Mouse (Mus musculus): ENCODE measurements around the gene Apba2. TPM values are rescaled to one million over a fixed set of nuclear protein-coding genes. Genes with fewer than 3 reads are reported as not detected.
A peak's percentile ranks its signal among the peaks of the same experiment; 100 is the strongest.

Gene Apba2
- polyA plus RNA-seq, 1 experiment from 2014 or later: 7.8 TPM

- 88% methylated on average over 6 of the region's 6 CpGs for WGBS
- no peaks in the 10 kb centered on the region for H3K9me3 ChIP-seq (replicated peaks)
- no peak overlapping the region for H3K27ac ChIP-seq
- H3K36me3 ChIP-seq: no peaks in the 10 kb centered on the region
- H3K4me1 ChIP-seq: no peaks in the 10 kb centered on the region
- no peak overlapping the region for H3K4me3 ChIP-seq
- no peak for DNase-seq (ENCODE audit: low spot score)
- H3K27me3 ChIP-seq (ENCODE audit: low read depth, poor library complexity, severe bottlenecking): no peaks in the 10 kb centered on the region
These were observed 193.4 kb downstream of the Apba2 start for GRCm38 (mm10) chr7:64694937-64695336.

- Histone ChIP-seq H3K27ac (no peak overlapping the region), H3K36me3 (no peaks in the 10 kb centered on the region), H3K27me3 (ENCODE audit: low read depth, poor library complexity, severe bottlenecking) (no peaks in the 10 kb centered on the region), H3K4me1 (no peaks in the 10 kb centered on the region), H3K9me3 (replicated peaks) (no peaks in the 10 kb centered on the region), H3K4me3 (no peak overlapping the region)
- WGBS: 91% methylated on average over 14 of the region's 14 CpGs
- DNase-seq (ENCODE audit: low spot score): no peak
These were observed 195.2 kb downstream of the Apba2 start for GRCm38 (mm10) chr7:64696521-64697281.

- H3K4me1 ChIP-seq: no peaks in the 10 kb centered on the region
- no peaks in the 10 kb centered on the region for H3K9me3 ChIP-seq (replicated peaks)
- 92% methylated on average over 6 of the region's 6 CpGs for WGBS
- no peaks in the 10 kb centered on the region for H3K27me3 ChIP-seq (ENCODE audit: low read depth, poor library complexity, severe bottlenecking)
- no peak overlapping the region for H3K27ac ChIP-seq
- DNase-seq (ENCODE audit: low spot score): no peak
- H3K36me3 ChIP-seq: no peaks in the 10 kb centered on the region
- H3K4me3 ChIP-seq: no peak overlapping the region
These were observed 196.4 kb downstream of the Apba2 start for GRCm38 (mm10) chr7:64697791-64698337.

GRCm38 (mm10) chr7:64704060-64704595, 202.6 kb downstream of the Apba2 start:
- peak; percentile 55 for DNase-seq (ENCODE audit: low spot score)
- H3K4me1 ChIP-seq: no peaks in the 10 kb centered on the region
- H3K4me3 ChIP-seq: no peak overlapping the region
- 75% methylated on average over 5 of the region's 5 CpGs for WGBS
- H3K36me3 ChIP-seq: no peaks in the 10 kb centered on the region
- H3K27ac ChIP-seq: no peak overlapping the region
- H3K9me3 ChIP-seq (replicated peaks): no peaks in the 10 kb centered on the region
- H3K27me3 ChIP-seq (ENCODE audit: low read depth, poor library complexity, severe bottlenecking): no peaks in the 10 kb centered on the region

- Histone ChIP-seq H3K27ac (no peak overlapping the region), H3K9me3 (replicated peaks) (no peaks in the 10 kb centered on the region), H3K4me1 (no peaks in the 10 kb centered on the region), H3K27me3 (ENCODE audit: low read depth, poor library complexity, severe bottlenecking) (no peaks in the 10 kb centered on the region), H3K36me3 (no peaks in the 10 kb centered on the region), H3K4me3 (no peak overlapping the region)
- DNase-seq (ENCODE audit: low spot score): no peak
- WGBS: 87% methylated on average over 4 of the region's 4 CpGs
These were observed 206.7 kb downstream of the Apba2 start for GRCm38 (mm10) chr7:64708176-64708575.

GRCm38 (mm10) chr7:64709520-64710262, 208.2 kb downstream of the Apba2 start:
- WGBS: 90% methylated on average over 13 of the region's 13 CpGs
- Histone ChIP-seq H3K36me3 (no peaks in the 10 kb centered on the region), H3K27ac (no peak overlapping the region), H3K4me1 (no peaks in the 10 kb centered on the region), H3K9me3 (replicated peaks) (no peaks in the 10 kb centered on the region), H3K4me3 (no peak overlapping the region), H3K27me3 (ENCODE audit: low read depth, poor library complexity, severe bottlenecking) (no peaks in the 10 kb centered on the region)
- DNase-seq (ENCODE audit: low spot score): no peak

- Histone ChIP-seq H3K9me3 (replicated peaks) (no peaks in the 10 kb centered on the region), H3K36me3 (no peaks in the 10 kb centered on the region), H3K4me1 (no peaks in the 10 kb centered on the region), H3K27me3 (ENCODE audit: low read depth, poor library complexity, severe bottlenecking) (no peaks in the 10 kb centered on the region), H3K4me3 (no peak overlapping the region), H3K27ac (no peak overlapping the region)
- DNase-seq (ENCODE audit: low spot score): no peak
- WGBS: 76% methylated on average over 2 of the region's 2 CpGs
These were observed 214.8 kb downstream of the Apba2 start for GRCm38 (mm10) chr7:64716286-64716685.

- WGBS: 86% methylated on average over 3 of the region's 3 CpGs
- H3K4me3 ChIP-seq: no peak overlapping the region
- no peak overlapping the region for H3K27ac ChIP-seq
- no peaks in the 10 kb centered on the region for H3K9me3 ChIP-seq (replicated peaks)
- no peaks in the 10 kb centered on the region for H3K27me3 ChIP-seq (ENCODE audit: low read depth, poor library complexity, severe bottlenecking)
- H3K36me3 ChIP-seq: no peaks in the 10 kb centered on the region
- DNase-seq (ENCODE audit: low spot score): no peak
- no peaks in the 10 kb centered on the region for H3K4me1 ChIP-seq
These were observed 221.8 kb downstream of the Apba2 start for GRCm38 (mm10) chr7:64723313-64723712.

GRCm38 (mm10) chr7:64724409-64724808, 222.9 kb downstream of the Apba2 start:
- Histone ChIP-seq H3K36me3 (no peaks in the 10 kb centered on the region), H3K27ac (no peak overlapping the region), H3K9me3 (replicated peaks) (no peaks in the 10 kb centered on the region), H3K4me3 (no peak overlapping the region), H3K4me1 (no peaks in the 10 kb centered on the region), H3K27me3 (ENCODE audit: low read depth, poor library complexity, severe bottlenecking) (no peaks in the 10 kb centered on the region)
- 86% methylated on average over 1 of the region's 1 CpGs for WGBS
- DNase-seq (ENCODE audit: low spot score): no peak

- H3K27me3 ChIP-seq (ENCODE audit: low read depth, poor library complexity, severe bottlenecking): no peaks in the 10 kb centered on the region
- H3K4me1 ChIP-seq: no peaks in the 10 kb centered on the region
- H3K27ac ChIP-seq: no peak overlapping the region
- no peaks in the 10 kb centered on the region for H3K9me3 ChIP-seq (replicated peaks)
- no peak overlapping the region for H3K4me3 ChIP-seq
- 89% methylated on average over 6 of the region's 6 CpGs for WGBS
- no peaks in the 10 kb centered on the region for H3K36me3 ChIP-seq
- DNase-seq (ENCODE audit: low spot score): no peak
These were observed 224.6 kb downstream of the Apba2 start for GRCm38 (mm10) chr7:64725967-64726695.

- WGBS: 93% methylated on average over 5 of the region's 5 CpGs
- no peaks in the 10 kb centered on the region for H3K4me1 ChIP-seq
- DNase-seq (ENCODE audit: low spot score): no peak
These were observed 226.7 kb downstream of the Apba2 start for GRCm38 (mm10) chr7:64728181-64728591.

GRCm38 (mm10) chr7:64728816-64729215, 227.3 kb downstream of the Apba2 start:
- Histone ChIP-seq H3K27ac (no peak overlapping the region), H3K4me1 (no peaks in the 10 kb centered on the region), H3K4me3 (no peak overlapping the region), H3K27me3 (ENCODE audit: low read depth, poor library complexity, severe bottlenecking) (no peaks in the 10 kb centered on the region), H3K36me3 (no peaks in the 10 kb centered on the region), H3K9me3 (replicated peaks) (no peaks in the 10 kb centered on the region)
- WGBS: 80% methylated on average over 3 of the region's 3 CpGs
- DNase-seq (ENCODE audit: low spot score): no peak

More at GRCm38 (mm10) chr7:64728181-64728591, 226.7 kb downstream of the Apba2 start:
- Histone ChIP-seq H3K27ac (no peak overlapping the region), H3K4me3 (no peak overlapping the region), H3K27me3 (ENCODE audit: low read depth, poor library complexity, severe bottlenecking) (no peaks in the 10 kb centered on the region), H3K9me3 (replicated peaks) (no peaks in the 10 kb centered on the region), H3K36me3 (no peaks in the 10 kb centered on the region)
